Mouse (Mus musculus): ENCODE measurements around the gene Cryz. TPM values are rescaled to one million over a fixed set of nuclear protein-coding genes. Genes with fewer than 3 reads are reported as not detected.

The Cryz gene
- polyA plus RNA-seq, 1 experiment from 2014 or later, result 9.2 TPM

DNA sequence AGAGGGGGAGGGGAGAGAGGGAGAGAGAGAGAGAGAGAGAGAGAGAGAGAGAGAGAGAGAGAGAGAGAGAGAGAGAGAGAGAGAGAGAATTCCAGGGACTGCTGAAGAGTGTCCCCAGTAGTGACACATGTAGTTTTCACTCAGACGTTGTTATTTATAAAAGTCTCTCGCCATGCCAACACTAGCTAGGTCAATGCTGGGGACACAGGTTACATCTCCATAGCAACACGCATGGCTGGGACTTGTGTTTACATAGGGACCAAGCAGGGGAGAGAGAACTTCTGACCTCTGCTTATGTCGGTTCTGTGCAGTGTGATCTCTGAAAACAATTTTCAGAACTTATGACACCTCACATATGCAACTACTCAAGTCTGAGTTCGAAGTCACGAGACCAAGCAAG is 57.8 kb downstream of the Cryz start:
- Histone ChIP-seq H3K4me2 (no peak overlapping the region), H3K27ac (0 out of 2 replicates have a peak overlapping the region, but pooled peaks have one; percentile 26), H3K36me3 (replicated peaks) (no peaks in the 10 kb centered on the region), H3K4me3 (no peak overlapping the region), H3K4me1 (peaks cover 24% of the 10 kb centered on the region), H3K9ac (no peak overlapping the region), H3K27me3 (replicated peaks) (0 out of 2 replicates have a peak, but pooled peaks cover 2% of the 10 kb centered on the region), H3K9me3 (no peaks in the 10 kb centered on the region)
- ATAC-seq (replicated peaks), result no peak
- WGBS, result 51% methylated on average over 6 of the region's 6 CpGs

DNA sequence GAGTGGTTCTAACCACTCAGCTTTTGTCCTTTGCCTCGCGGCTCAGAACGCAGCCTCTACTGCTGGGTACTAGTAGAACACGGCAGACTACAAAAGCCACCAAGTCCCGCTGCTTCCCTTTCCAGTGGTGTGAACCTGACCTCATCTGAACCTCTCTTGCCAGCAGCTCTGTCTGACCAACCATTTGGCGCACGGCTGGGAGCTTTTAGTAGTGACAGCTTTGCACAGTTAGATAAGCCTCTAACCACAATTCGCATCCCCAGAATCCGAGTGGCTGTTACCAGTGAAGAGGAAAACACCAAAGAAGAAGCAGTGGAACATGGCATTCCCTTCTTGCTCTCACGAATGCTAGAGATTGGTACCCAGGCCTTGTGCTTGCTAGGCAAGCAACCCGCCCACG is 58.4 kb downstream of the Cryz start:
- Histone ChIP-seq H3K9me3 (no peaks in the 10 kb centered on the region), H3K4me3 (no peak overlapping the region), H3K27me3 (replicated peaks) (0 out of 2 replicates have a peak, but pooled peaks cover 2% of the 10 kb centered on the region), H3K9ac (no peak overlapping the region), H3K27ac (0 out of 2 replicates have a peak overlapping the region, but pooled peaks have one; percentile 26), H3K4me2 (no peak overlapping the region), H3K36me3 (replicated peaks) (no peaks in the 10 kb centered on the region), H3K4me1 (peaks cover 18% of the 10 kb centered on the region)
- ATAC-seq (replicated peaks), result no peak
- WGBS, result 86% methylated on average over 12 of the region's 12 CpGs

DNA sequence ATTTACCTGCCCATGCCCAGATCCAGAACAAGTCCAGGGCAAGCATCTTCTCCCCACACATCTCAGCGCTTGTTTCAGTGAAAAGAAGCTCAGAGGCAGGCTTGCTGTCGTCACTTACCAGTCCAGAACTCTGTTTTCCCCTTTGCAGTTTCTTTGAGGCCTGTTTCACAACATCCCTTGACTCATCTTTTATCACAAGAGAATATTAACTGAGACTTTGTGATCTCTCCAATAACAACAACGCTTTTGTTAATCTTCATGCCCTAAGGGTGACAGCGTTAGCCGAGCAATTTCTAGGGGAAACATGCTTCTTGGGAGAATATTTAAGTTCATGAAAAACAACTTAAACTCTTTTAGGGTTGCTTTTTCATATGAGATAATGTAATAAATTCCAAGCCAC is 59.2 kb downstream of the Cryz start:
- 87% methylated on average over 5 of the region's 5 CpGs for WGBS
- H3K4me2 ChIP-seq, result no peak overlapping the region
- no peak overlapping the region for H3K9ac ChIP-seq
- H3K27me3 ChIP-seq (replicated peaks), result 0 out of 2 replicates have a peak, but pooled peaks cover 2% of the 10 kb centered on the region
- H3K9me3 ChIP-seq, result no peaks in the 10 kb centered on the region
- no peak overlapping the region for H3K27ac ChIP-seq
- H3K4me1 ChIP-seq, result peaks cover 16% of the 10 kb centered on the region
- ATAC-seq (replicated peaks), result no peak
- no peak overlapping the region for H3K4me3 ChIP-seq
- no peaks in the 10 kb centered on the region for H3K36me3 ChIP-seq (replicated peaks)

DNA sequence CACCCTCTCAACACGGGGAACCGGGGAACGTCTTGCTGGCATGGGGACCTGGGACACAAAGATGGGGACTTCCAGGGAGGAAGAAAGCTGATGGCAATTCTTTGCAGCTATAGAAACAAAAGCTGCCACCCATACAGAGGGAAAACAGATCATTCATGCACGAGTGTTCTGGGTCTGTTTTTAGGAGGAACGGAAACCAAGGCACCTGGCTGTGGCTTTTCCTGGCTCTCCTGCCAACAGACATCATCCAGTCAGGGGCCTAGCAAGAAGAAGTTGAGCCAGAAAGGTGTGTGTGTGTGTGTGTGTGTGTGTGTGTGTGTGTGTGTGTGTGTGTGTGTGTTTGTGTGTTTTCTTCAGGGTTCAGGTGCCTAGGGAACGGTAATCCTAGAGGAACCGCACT is 67.0 kb downstream of the Cryz start, which contains the start of gene Erich3:
Gene Erich3 (plus strand): TSS at position 315 of the 400 bp plus-strand sequence.
- H3K27me3 ChIP-seq (replicated peaks), result no peaks in the 10 kb centered on the region
- H3K27ac ChIP-seq, result peak within 1 kb of the TSS; percentile 93
- H3K36me3 ChIP-seq (replicated peaks), result no peaks in the 10 kb centered on the region
- 23% methylated on average over 7 of the region's 7 CpGs for WGBS
- no peaks in the 10 kb centered on the region for H3K9me3 ChIP-seq
- peak within 1 kb of the TSS; percentile 43 for H3K4me3 ChIP-seq
- ATAC-seq (replicated peaks), result no peak
- H3K4me2 ChIP-seq, result peak within 1 kb of the TSS; percentile 71
- H3K9ac ChIP-seq, result peak within 1 kb of the TSS; percentile 60
- peaks cover 21% of the 10 kb centered on the region for H3K4me1 ChIP-seq

DNA sequence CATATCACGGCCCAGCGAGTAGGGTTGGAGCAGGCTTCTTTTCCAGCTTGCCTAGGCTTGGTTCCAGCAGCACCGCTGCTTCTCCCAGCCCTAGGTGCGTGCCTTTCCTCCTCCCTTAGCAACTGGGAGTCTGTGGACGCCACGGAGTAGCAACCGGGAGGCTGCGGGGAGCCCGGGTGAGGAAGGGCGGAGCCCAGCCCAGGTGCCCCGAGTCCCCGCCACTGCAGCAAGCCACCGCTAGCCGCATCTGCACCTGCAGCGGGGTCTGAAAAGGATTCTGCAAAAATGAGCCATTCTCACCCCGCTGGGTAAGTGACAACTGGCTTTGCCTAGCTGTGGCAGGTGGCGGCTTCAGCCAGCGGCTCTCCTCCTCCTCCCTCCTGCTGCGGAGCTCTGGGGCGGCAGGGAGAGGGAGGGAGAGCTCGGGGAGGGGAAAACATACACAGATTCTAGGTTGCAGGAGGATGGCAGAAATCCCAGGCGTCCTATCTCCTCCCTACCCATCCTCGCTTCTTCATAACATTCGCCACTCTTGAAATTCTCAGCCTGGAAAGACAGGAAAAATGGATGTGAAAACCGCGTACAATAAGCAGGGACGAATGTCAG is 67.6 kb downstream of the Cryz start:
- H3K9ac ChIP-seq, result peak overlapping the region; percentile 60
- no peaks in the 10 kb centered on the region for H3K9me3 ChIP-seq
- peak overlapping the region; percentile 93 for H3K27ac ChIP-seq
- no peaks in the 10 kb centered on the region for H3K27me3 ChIP-seq (replicated peaks)
- no peaks in the 10 kb centered on the region for H3K36me3 ChIP-seq (replicated peaks)
- H3K4me2 ChIP-seq, result peak overlapping the region; percentile 71
- ATAC-seq (replicated peaks), result peak; percentile 89
- 1% methylated on average over 25 of the region's 27 CpGs for WGBS
- peak overlapping the region; percentile 43 for H3K4me3 ChIP-seq
- H3K4me1 ChIP-seq, result peaks cover 21% of the 10 kb centered on the region

DNA sequence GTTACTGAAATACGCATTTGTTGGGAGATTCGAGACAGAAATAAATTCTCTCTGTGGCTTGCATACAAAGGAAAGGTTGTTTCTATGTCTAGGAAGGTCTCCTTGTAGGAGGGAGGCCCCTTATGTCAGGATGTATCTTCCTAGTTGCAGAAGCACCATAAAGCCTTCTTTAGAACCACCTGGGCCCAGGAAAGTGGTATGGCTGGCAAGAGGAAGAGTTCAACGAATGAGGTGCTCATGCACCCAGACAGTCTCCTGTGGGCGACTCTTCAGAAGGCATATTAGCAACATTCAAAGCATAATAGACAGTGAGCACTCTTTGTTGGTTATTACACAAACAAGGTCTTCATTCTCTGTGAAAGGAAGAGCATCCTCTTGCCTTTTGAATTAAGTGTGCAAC is 68.1 kb downstream of the Cryz start:
- Histone ChIP-seq H3K9me3 (no peaks in the 10 kb centered on the region), H3K36me3 (replicated peaks) (no peaks in the 10 kb centered on the region), H3K4me3 (peak overlapping the region; percentile 43), H3K4me2 (peak overlapping the region; percentile 71), H3K9ac (peak overlapping the region; percentile 60), H3K27ac (peak overlapping the region; percentile 93), H3K27me3 (replicated peaks) (no peaks in the 10 kb centered on the region), H3K4me1 (peaks cover 21% of the 10 kb centered on the region)
- WGBS, result 32% methylated on average over 4 of the region's 4 CpGs
- ATAC-seq (replicated peaks), result 0 out of 2 replicates have a peak, but pooled peaks have one; percentile 22

DNA sequence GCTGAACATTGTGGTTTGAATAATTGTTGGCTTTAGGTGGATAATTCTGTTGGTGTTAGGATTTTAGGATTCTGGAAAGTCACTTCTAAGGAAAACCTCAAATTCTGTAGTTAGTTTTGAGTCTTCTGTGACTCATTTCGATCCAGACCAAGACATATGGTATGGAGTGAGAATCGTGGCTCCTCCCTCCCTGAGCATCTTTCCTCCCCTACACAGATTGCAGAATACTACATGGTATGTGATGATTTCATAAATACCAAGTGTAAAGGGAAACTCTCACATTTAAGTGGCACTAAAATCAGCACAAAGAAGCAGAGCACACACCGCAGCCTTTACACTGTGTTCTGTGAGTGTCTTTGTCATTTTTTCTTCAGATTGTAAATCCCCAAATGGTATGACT is 72.0 kb downstream of the Cryz start:
- WGBS, result 90% methylated on average over 3 of the region's 3 CpGs
- no peak overlapping the region for H3K9ac ChIP-seq

DNA sequence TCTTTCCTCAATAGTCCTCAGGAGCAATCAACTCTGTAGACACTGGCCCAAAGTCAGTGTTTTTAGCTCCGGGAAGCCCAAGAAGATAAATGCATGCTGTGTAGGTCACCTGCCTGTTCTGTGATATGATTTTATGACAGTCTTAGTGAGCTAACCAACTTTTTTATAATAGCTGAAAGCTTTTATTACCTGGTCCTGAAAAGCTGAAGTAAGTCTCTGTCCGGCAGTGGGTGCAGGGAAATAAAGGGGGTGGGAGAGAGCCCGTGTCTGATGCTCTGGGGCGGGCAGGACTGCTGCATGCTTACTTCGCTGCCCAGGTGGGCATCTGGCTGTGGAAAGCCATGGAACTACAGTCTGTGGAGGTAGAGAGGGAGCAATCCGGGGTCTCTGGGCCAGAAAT is 74.1 kb downstream of the Cryz start:
- H3K4me3 ChIP-seq, result no peak overlapping the region
- H3K36me3 ChIP-seq (replicated peaks), result no peaks in the 10 kb centered on the region
- no peaks in the 10 kb centered on the region for H3K4me1 ChIP-seq
- no peak overlapping the region for H3K4me2 ChIP-seq
- H3K27ac ChIP-seq, result no peak overlapping the region
- 87% methylated on average over 6 of the region's 6 CpGs for WGBS
- no peaks in the 10 kb centered on the region for H3K9me3 ChIP-seq
- ATAC-seq (replicated peaks), result no peak
- no peak overlapping the region for H3K9ac ChIP-seq
- H3K27me3 ChIP-seq (replicated peaks), result no peaks in the 10 kb centered on the region

More for the DNA sequence above, 72.0 kb downstream of the Cryz start:
- no peaks in the 10 kb centered on the region for H3K9me3 ChIP-seq
- no peak for ATAC-seq (replicated peaks)
- no peaks in the 10 kb centered on the region for H3K36me3 ChIP-seq (replicated peaks)
- no peaks in the 10 kb centered on the region for H3K27me3 ChIP-seq (replicated peaks)
- no peak overlapping the region for H3K4me2 ChIP-seq
- no peak overlapping the region for H3K27ac ChIP-seq
- no peak overlapping the region for H3K4me3 ChIP-seq
- peaks cover 16% of the 10 kb centered on the region for H3K4me1 ChIP-seq

DNA sequence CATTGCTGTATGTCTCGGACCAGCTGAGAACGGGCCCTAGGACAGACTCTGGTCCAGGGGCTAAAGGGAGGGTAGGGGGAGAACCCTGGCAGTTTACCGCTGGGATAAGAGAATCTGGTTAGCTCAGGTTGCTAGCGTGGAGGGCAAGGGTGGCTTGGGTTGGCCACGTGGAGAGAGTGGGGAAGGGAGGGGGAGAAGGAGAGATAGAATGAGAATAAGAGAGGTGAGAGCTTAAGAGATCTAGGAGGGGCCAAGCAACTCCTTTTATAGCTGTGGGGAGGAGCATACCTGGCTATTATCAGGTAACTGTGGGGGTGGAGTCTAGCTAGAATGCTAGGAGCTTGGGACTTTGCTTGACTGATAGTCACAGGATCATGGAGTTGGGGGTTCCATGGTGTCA is 74.5 kb downstream of the Cryz start:
- H3K9me3 ChIP-seq, result no peaks in the 10 kb centered on the region
- 73% methylated on average over 5 of the region's 5 CpGs for whole genome bisulfite sequencing
- no peak for ATAC-seq (replicated peaks)
- no peak overlapping the region for H3K27ac ChIP-seq
- no peaks in the 10 kb centered on the region for H3K4me1 ChIP-seq
- H3K9ac ChIP-seq, result no peak overlapping the region
- no peak overlapping the region for H3K4me2 ChIP-seq
- no peak overlapping the region for H3K4me3 ChIP-seq
- H3K36me3 ChIP-seq (replicated peaks), result no peaks in the 10 kb centered on the region
- no peaks in the 10 kb centered on the region for H3K27me3 ChIP-seq (replicated peaks)

Other genes starting within 250 kb of the Cryz start
- gene Tyw3, start 393 bp downstream of the Cryz start, polyA plus RNA-seq (2015; fragmentation: Nextera tagmentation; extraction: Ambion mirVana), result 12.4 and 14.1 TPM in 2 replicates
- gene Erich3, start 67.1 kb downstream of the Cryz start, polyA plus RNA-seq (2015; fragmentation: Nextera tagmentation; extraction: Ambion mirVana), result 1.8 and 2.4 TPM in 2 replicates

Measured in midbrain, embryonic 15.5 days (tissue).